ENCODE assay signal across 8 mouse cellular contexts in the genomic region with DNA sequence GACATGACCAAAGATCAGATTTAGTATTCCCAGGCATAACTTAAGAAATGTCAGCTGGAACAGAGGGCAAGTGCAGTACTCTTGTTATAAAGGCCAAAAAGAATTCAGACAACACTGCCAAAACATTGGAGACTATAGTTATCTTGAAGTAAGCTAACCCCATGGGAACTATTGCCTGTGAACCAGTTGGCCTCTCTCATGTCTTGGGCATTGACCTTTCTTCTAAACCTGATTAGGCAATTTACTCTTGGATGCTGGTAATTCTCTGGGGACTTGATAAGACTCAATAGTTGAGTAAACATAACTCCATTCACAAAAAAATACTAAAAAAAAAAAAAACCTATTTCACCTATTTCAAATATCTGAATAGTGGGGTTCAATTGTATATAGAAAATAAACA.
"Had no signal": no experiment of that assay in that cellular context is flagged by ENCODE, and none has a peak within 500 bp of the region (broad histone marks: within the 10 kb centered on the region; RNA-seq: fewer than 3 reads in every experiment).

No protein-coding gene starts in this region.

- DNase-seq: lung, adult 2 months; lung, postnatal 14 days; lung, postnatal 36 days; right cerebral cortex, postnatal 14 days; spleen, adult 18-20 months; thymus, adult 18-20 months; thymus, postnatal 14 days; thymus, postnatal 36 days had no signal
